Mouse (Mus musculus): ENCODE data around the gene Elob.

- TF ChIP-seq CTCF (IDR thresholded peaks at IDR 0.05; ENCODE audit: control insufficient read depth, insufficient read depth, insufficient read length) (peak; percentile 57), MYOD1 (IDR thresholded peaks at IDR 0.05; ENCODE audit: control insufficient read depth, insufficient read length, low read depth) (no peak), USF1 (IDR thresholded peaks at IDR 0.05; ENCODE audit: low read depth) (no peak), MAX (IDR thresholded peaks at IDR 0.05) (no peak), CEBPB (IDR thresholded peaks at IDR 0.05; ENCODE audit: low read depth) (no peak), MYOG (IDR thresholded peaks at IDR 0.05; ENCODE audit: control insufficient read depth, extremely low read depth, insufficient read length) (no peak)
Measured at GRCm38 (mm10) chr17:23853292-23853691, 24.4 kb upstream of the Elob start.
